Mouse (Mus musculus) left cerebral cortex, postnatal 10 days (tissue): ENCODE measurements at regions not wholly inside any gene's neighbourhood (a gene's known extent, or its start where the extent isn't known, plus 50 kb on each side); places are given as distances from the start of the nearest gene placed in this dataset.

Experiments used
- DNase-seq, 2 experiments: peaks; one replicate each; pipeline ENCODE4 v3.0.0; 2021 to 2022; ENCODE audit warnings: low spot score in 2 of 2, mixed read lengths in 1 of 2; ENCODE audit errors: extremely low spot score in 1 of 2
- intact Hi-C: fragments of 180-260 bp; cut with DNase I; formaldehyde crosslinking; loops from one replicate; pipeline ENCODE4 v1.15.1; 2025

GRCm38 (mm10) chr14:62177509-62177908 lies 114.9 kb upstream of the Rnaseh2b start:
- DNase-seq, result no peak
- intact Hi-C loops, result no loop called here

GRCm38 (mm10) chr14:62187360-62187759 lies 105.0 kb upstream of the Rnaseh2b start:
- intact Hi-C loops, result no loop called here
- no peak for DNase-seq

DNA sequence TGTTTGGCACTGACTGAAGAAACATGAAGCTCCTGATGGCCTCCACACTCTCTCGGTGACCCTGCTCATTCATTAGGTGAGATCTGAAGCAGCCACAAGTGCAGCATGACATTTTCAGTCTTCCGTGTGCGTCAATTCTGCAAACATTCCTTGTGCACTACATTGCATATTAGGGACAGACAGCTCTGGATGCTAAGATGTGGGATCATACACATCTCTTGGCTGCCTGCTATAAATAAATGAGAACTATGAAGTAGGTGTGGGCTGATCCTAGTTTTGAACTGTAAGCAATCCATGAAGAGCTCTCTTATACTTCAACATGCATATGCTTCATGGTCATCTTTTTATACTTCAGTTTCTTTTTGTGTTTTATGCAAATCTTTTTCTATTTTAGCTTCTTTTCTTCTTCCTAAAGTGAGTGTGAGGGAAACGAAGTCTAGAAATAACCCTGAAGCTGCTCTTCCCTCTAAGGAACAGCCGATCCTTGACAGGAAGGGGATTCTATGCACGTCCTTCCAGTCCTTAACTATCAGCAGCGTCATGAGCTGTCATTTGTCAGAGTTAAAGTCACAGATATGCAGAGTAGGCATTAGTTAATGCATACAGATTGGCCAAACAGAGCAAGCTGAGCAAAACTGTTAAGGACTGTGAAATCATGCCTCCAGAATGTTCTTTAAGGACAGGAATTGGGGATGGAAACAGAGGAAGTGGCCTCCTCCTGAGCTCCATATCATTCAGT lies 104.1 kb upstream of the Rnaseh2b start:
- intact Hi-C loops, result no loop called here
- no peak for DNase-seq

GRCm38 (mm10) chr14:62191624-62192023 lies 100.8 kb upstream of the Rnaseh2b start:
- no peak for DNase-seq
- intact Hi-C loops, result no loop called here

- no peak for DNase-seq
- intact Hi-C loops, result no loop called here
These were observed 99.6 kb upstream of the Rnaseh2b start for GRCm38 (mm10) chr14:62192814-62193213.

DNA sequence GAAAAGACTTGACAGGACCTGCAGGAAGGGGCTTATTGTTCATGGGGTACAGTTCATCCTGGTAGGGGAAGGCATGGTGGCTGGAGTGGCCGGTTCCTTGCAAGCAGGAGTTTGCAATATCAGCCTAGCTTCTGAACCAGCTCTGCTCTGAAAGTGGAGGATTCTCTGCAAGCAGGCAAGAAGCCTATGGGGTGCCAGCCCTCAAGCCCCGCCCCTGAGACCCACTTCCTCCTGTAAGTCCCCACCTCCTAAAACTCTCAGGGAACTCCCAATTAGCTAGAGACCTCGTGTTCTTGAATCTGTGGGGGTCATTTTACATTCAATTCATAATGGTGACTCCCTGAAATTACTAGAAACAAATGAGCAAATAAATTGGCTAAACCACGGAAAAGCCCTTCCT lies 99.0 kb upstream of the Rnaseh2b start:
- intact Hi-C loops, result no loop called here
- no peak for DNase-seq

DNA sequence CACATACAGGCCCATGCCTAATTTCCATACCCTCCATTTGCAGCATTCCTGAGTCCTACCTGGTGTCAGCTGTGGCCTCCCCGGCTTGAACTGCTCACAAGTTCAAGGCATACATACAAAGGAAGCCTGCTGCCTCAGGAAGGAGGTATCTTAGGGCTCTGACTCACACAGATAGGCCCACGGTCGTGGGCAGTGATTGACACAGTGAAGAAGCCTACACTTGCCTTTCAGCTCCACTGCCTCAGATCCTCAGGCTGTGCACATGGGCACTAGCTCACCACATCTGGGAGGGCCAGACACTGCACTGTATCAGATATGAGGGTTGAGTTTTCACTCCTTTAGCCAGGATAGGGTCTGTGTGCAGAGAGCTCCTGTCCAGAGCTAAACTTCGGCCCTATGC lies 95.6 kb upstream of the Rnaseh2b start:
- DNase-seq, result no peak
- intact Hi-C loops, result no loop called here

- intact Hi-C loops, result no loop called here
- DNase-seq, result no peak
These were observed 93.8 kb upstream of the Rnaseh2b start for GRCm38 (mm10) chr14:62198476-62199190.

GRCm38 (mm10) chr14:62215071-62215470 lies 77.3 kb upstream of the Rnaseh2b start:
- intact Hi-C loops, result no loop called here

DNA sequence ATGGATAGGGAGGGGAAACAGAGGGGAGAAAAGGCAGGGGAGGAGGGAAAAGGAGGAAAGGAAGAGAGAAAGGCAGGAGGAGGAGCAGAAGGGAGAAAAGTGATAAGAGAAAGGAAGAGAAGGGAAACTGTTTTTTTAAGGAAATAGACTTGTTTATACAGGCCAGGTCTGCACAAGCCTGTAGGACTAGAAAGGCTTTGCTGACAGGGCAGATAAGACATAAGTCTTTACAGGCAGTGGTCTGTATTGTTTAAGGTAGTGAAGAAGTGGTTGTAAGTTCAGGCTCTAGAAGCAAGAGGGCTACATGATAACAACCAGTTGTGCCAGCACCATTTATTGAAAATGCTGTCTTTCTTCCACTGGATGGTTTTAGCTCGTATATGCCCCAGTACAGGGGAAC lies 75.4 kb upstream of the Rnaseh2b start:
- intact Hi-C loops, result no loop called here
- DNase-seq, result no peak

More at GRCm38 (mm10) chr14:62215071-62215470, 77.3 kb upstream of the Rnaseh2b start:
- no peak for DNase-seq

DNA sequence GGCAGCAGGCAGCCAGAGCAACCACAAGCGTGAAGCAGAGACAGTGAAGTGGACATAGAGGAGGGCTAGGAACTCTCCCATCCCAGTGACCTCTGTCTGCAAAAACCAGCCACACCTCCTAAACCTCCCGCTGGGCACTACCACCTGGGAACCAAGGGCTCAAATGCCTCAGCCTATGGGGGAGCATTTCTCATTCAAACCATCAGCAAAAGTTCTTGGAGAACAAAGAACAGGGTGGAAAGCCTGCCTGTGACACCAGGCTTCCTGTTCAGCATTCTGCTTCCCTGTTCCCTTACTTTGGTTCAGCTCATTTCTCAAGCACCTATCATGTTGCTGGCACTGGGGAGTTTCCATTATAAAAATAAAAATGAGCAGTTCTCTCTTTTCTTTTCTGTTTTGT lies 74.4 kb upstream of the Rnaseh2b start:
- intact Hi-C loops, result no loop called here
- DNase-seq, result no peak

DNA sequence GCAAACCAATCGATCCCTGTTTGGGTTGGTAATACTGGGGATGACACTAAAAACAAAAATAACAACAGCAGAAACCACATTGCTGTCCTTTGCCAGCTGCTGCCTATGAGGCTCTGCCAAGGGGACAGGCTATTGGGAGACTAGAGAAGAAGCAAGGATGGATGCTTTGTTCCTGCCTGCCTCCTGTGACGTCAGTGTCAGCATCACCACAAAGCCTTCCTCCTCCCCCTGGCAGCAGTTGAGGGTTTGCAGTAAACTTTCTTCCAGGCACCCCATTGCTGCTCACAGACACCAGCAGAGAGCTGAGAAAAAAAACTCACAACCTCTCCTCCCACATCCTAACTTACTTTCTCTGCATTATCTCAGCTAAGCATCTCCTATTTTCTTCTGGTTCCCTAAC lies 73.7 kb upstream of the Rnaseh2b start:
- intact Hi-C loops, result no loop called here
- no peak for DNase-seq

GRCm38 (mm10) chr14:62220770-62221169 lies 71.6 kb upstream of the Rnaseh2b start:
- intact Hi-C loops, result loop anchor here (10.0 kb wide), 1 partner anchor 136 kb away; no protein-coding TSS in a partner anchor
- no peak for DNase-seq
